Mouse (Mus musculus) forebrain, embryonic 14.5 days (tissue): ENCODE results near the gene Pknox1. TPM values are rescaled to one million over a fixed set of nuclear protein-coding genes. Genes with fewer than 3 reads are reported as not detected.
"Not testable (repeated sequence)": the region's sequence is repeated elsewhere in the genome, so short reads cannot be mapped to it uniquely, and the experiment has no call there.

ENCODE experiments used
- ATAC-seq: fragments of 200-750 bp; cut with Nextera tagmentation; 2 replicates; pipeline ENCODE4 v1.8.0; 2017; ENCODE audit warnings: mild to moderate bottlenecking, moderate library complexity
- DNase-seq: peaks from one replicate; pipeline ENCODE4 v3.0.0-alpha.2; 2015; ENCODE audit warnings: low spot score
- H3K27ac ChIP-seq: fragments of 300-500 bp; sonication (generic); 2 replicates; pipeline ENCODE4 v1.5.1; 2014; ENCODE audit warnings: low read depth, mild to moderate bottlenecking, control low read depth, low read length, moderate library complexity
- H3K27me3 ChIP-seq: fragments of 300-500 bp; sonication (generic); replicated peaks from 2 replicates; pipeline ENCODE4 v1.6.1; 2014; ENCODE audit warnings: low read length, control low read depth, mixed read lengths; ENCODE audit not compliant: control insufficient read depth, insufficient read depth
- H3K36me3 ChIP-seq: fragments of 300-500 bp; sonication (generic); 2 replicates; pipeline ENCODE4 v1.6.1; 2014; ENCODE audit warnings: low read length, control low read depth; ENCODE audit not compliant: control insufficient read depth, insufficient read depth
- H3K4me1 ChIP-seq: fragments of 300-500 bp; sonication (generic); 2 replicates; pipeline ENCODE4 v1.6.1; 2014; ENCODE audit warnings: antibody characterized with exemption, low read length, control low read depth; ENCODE audit not compliant: control insufficient read depth, insufficient read depth
- H3K4me2 ChIP-seq: fragments of 300-500 bp; sonication (generic); 2 replicates; pipeline ENCODE4 v1.6.1; 2014; ENCODE audit warnings: mild to moderate bottlenecking, control low read depth, low read length
- H3K4me3 ChIP-seq: fragments of 300-500 bp; sonication (generic); 2 replicates; pipeline ENCODE4 v1.5.1; 2014; ENCODE audit warnings: low read depth, low read length, control low read depth
- H3K9ac ChIP-seq: fragments of 300-500 bp; sonication (generic); 2 replicates; pipeline ENCODE4 v1.6.1; 2014; ENCODE audit warnings: mild to moderate bottlenecking, low read length, control low read depth, moderate library complexity
- H3K9me3 ChIP-seq: fragments of 300-500 bp; sonication (generic); replicated peaks from 2 replicates; pipeline ENCODE4 v1.6.1; 2016; ENCODE audit warnings: low read length, control low read depth, mixed read lengths; ENCODE audit not compliant: control insufficient read depth
- WGBS: fragments of 180-500 bp; shearing (Covaris S2); extraction: QIAGEN DNeasy Blood & Tissue Kit; methylation state at CpG from one replicate; pipeline ENCODE4 v1.1.7; 2014; 5-methylcytosine and 5-hydroxymethylcytosine counted together
- polyA plus RNA-seq: library from polyadenylated mRNA; unstranded; fragments of >200 nt; fragmentation: Nextera tagmentation; extraction: Ambion mirVana; gene quantifications from 2 replicates; pipeline ENCODE4 v1.2.1, GENCODE M21; 2014

The Pknox1 gene
- polyA plus RNA-seq, 1 experiment from 2014 or later = 36.8 TPM

DNA sequence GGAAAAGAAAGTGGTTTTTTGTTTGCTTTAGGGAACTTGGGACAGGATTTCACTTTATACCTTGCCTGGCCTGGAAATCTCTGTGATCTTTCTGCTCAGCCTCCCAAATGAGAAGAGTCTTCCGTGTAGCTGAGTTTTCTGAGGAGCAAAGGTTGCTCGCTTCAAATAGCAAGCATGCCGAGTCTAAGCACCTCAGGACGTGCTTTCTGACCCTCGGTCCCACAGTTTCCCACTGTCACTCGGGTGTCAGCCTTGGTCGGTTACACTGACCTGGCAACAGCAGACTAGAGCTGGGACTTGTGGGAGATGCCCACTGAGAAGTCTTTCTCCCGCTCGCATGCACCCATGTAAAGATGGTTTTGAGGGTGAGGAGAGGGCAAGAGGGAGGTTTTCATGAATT is 33.4 kb downstream of the Pknox1 start:
- peaks cover 57% of the 10 kb centered on the region for H3K36me3 ChIP-seq
- no peak overlapping the region for H3K9ac ChIP-seq
- WGBS = 93% methylated on average over 9 of the region's 9 CpGs

DNA sequence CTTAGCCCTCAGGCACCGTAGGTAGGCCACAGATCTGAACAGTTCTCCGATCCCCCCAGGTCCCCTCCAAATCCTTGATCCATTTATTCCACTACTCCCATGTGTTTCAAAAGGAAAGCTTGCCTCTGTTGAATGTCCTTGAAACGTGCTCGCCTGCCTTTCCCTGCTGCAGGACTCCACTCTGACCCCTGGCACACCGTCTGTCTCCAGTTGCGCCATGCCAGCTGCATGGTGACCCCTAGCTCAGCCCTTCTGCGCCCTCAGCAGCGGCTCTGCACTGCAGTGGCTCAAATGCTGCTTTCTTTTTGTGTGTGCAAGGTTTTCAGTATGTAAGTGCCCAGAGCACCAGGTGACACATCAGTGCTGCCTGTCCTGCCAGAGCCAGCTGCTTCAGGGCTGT is 34.1 kb downstream of the Pknox1 start:
- Histone ChIP-seq H3K36me3 (peaks cover 63% of the 10 kb centered on the region), H3K4me3 (no peak overlapping the region), H3K4me1 (no peaks in the 10 kb centered on the region), H3K27me3 (no peaks in the 10 kb centered on the region), H3K4me2 (no peak overlapping the region), H3K27ac (no peak overlapping the region), H3K9me3 (no peaks in the 10 kb centered on the region), H3K9ac (no peak overlapping the region)
- ATAC-seq (no peak), DNase-seq (no peak)
- WGBS = 88% methylated on average over 8 of the region's 8 CpGs

More for the DNA sequence above, 33.4 kb downstream of the Pknox1 start:
- H3K4me1 ChIP-seq = no peaks in the 10 kb centered on the region
- no peaks in the 10 kb centered on the region for H3K27me3 ChIP-seq
- no peak overlapping the region for H3K27ac ChIP-seq
- H3K4me3 ChIP-seq = no peak overlapping the region
- ATAC-seq (no peak), DNase-seq (no peak)
- H3K9me3 ChIP-seq = no peaks in the 10 kb centered on the region
- no peak overlapping the region for H3K4me2 ChIP-seq

DNA sequence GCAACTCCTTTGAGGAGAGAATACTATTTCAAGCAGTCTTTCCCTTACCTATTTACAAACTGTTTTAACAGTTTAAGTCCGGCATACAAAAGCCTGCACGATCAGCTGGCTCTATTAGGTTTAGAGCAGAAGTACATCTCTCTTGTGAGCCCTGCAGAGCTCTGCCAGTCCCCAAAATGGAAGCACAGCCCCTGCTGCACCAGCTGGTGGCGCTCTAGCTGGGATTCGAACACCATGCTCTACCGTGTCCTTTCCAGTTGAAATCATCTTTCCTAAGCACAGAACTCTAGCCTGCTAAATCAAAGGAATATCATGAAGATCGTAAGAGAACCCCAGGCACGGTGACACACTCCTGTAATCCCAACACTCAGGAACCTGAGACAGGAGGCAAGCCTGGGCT is 41.9 kb downstream of the Pknox1 start:
- DNase-seq = no peak
- H3K36me3 ChIP-seq = peaks cover 27% of the 10 kb centered on the region
- no peak overlapping the region for H3K4me2 ChIP-seq
- H3K4me3 ChIP-seq = no peak overlapping the region
- WGBS = 79% methylated on average over 7 of the region's 7 CpGs
- no peak overlapping the region for H3K9ac ChIP-seq
- no peaks in the 10 kb centered on the region for H3K9me3 ChIP-seq
- H3K4me1 ChIP-seq = no peaks in the 10 kb centered on the region
- H3K27ac ChIP-seq = no peak overlapping the region
- H3K27me3 ChIP-seq = no peaks in the 10 kb centered on the region
- ATAC-seq = no peak

DNA sequence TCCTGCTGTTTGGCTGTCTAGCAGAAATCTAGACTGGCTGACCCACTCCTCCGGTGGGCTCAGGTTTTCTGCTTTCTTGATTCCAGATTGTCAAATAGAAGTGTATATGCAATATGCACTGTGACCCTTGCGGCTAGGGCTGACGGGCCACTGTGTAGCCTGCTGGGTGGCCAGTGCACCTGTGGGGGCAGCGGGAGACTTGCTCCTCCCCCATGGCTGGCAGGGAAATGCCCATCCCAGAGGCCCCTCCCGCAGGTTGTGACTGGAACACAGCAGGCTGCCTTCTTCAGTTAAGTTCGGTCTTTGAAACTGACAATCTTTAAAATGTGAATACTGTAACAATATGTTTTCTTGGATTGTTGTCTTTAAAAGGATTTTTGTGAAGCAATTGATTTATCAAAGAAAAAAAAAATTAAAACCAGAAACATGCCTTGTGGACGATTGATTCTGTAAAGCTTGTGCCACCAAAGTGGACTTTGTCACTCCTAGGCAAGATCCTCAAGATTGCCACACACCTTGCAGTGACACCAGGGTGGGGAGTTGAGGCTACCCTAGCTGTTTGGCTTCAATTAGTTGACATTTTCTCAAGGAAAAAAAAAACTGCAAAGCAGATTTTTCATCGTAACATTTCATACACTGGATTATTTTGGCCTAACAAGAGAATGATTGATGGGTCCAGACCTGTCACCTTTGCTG is 42.9 kb downstream of the Pknox1 start:
- H3K9me3 ChIP-seq = no peaks in the 10 kb centered on the region
- H3K4me1 ChIP-seq = no peaks in the 10 kb centered on the region
- WGBS = 79% methylated on average over 8 of the region's 8 CpGs
- H3K27me3 ChIP-seq = no peaks in the 10 kb centered on the region
- no peak overlapping the region for H3K9ac ChIP-seq
- H3K36me3 ChIP-seq = peaks cover 27% of the 10 kb centered on the region
- no peak overlapping the region for H3K4me3 ChIP-seq
- no peak overlapping the region for H3K27ac ChIP-seq
- ATAC-seq (no peak), DNase-seq (no peak)
- no peak overlapping the region for H3K4me2 ChIP-seq

DNA sequence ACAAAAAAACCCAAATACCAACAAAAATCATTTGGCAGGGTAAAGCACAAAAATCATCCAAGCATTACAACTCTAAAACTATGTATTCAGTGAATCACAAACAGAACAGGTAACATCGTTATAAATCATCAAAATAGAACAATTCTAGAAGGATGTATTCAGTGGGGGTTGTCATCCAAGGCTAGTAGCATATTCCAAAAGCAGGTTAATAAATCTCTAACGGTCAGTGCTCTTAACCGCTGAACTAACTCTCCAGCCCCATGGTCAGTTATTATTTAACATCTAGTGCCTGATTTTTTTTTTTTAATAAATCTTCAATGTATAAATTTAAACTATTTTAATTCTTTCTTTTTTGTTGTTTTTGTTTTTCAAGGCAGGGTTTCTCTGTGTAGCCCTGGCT is 44.6 kb downstream of the Pknox1 start:
- H3K4me2 ChIP-seq, ATAC-seq: not testable (repeated sequence)
- WGBS = 97% methylated on average over 3 of the region's 3 CpGs

DNA sequence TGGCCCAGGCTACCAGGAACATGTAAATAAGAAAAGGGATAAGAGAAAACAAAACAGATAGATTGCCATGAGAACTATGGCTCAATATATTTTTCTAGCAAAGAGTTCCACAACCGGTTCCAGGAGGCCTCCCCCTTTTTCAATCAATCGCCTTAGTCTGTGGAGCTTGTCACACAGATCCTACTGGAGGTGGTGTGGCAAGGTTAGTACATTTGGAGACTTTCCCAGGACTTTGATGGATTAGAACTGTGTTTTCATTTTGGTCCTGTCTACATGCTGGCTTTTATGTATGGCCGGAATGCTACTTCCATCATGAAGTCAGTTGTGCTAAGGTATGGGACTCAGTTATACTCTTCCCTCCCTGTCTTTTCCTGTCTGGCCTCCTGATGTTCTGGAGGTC is 45.4 kb downstream of the Pknox1 start:
- H3K36me3 ChIP-seq = peaks cover 5% of the 10 kb centered on the region; the same call in 1 of the 2 replicates

More for the DNA sequence above, 44.6 kb downstream of the Pknox1 start:
- H3K27me3 ChIP-seq, H3K9me3 ChIP-seq, H3K4me1 ChIP-seq, H3K4me3 ChIP-seq, DNase-seq, H3K9ac ChIP-seq, H3K27ac ChIP-seq: not testable (repeated sequence)
- H3K36me3 ChIP-seq = peaks cover 12% of the 10 kb centered on the region; the same call in 1 of the 2 replicates

DNA sequence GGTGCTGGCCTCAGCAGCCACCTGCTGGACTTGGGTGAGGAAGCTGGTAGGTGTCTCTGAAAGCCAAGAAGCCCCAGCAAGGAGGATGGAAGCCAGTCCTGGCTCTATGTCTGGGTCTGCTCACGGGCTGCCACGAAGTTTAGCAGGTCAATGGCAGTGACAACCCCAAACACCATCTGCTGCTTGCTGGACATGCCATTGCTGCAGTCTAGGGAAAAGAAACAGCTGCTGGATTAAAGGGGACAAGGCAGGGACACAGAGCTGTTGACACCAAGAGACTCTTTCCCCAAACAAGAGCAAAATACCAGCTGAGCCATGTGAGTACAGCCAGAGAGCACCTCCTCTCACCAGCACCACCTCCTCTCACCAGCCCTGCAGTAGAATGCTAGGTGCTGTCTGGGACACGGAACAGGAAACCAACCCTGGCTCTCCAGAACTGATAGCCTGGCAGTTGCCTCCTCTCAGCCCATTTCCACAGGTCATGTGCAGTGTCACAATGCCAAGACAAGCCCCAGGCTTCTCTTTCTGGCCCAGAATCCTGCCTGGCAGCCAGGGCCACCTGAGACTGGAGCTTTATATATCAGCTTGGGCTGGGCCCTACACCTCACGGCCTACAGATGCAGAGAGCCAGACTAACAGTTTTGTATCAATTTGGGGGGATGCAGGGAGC is 48.7 kb downstream of the Pknox1 start:
- no peak for DNase-seq
- ATAC-seq = no peak
- Histone ChIP-seq H3K27me3 (no peaks in the 10 kb centered on the region), H3K36me3 (no peaks in the 10 kb centered on the region), H3K27ac (no peak overlapping the region), H3K4me2 (no peak overlapping the region), H3K9ac (no peak overlapping the region), H3K4me1 (no peaks in the 10 kb centered on the region), H3K4me3 (no peak overlapping the region), H3K9me3 (no peaks in the 10 kb centered on the region)
- 91% methylated on average over 4 of the region's 4 CpGs for WGBS

More for the DNA sequence above, 45.4 kb downstream of the Pknox1 start:
- Histone ChIP-seq H3K4me2 (no peak overlapping the region), H3K4me1 (no peaks in the 10 kb centered on the region), H3K9ac (no peak overlapping the region), H3K27ac (no peak overlapping the region), H3K4me3 (no peak overlapping the region), H3K27me3 (no peaks in the 10 kb centered on the region), H3K9me3 (no peaks in the 10 kb centered on the region)
- DNase-seq (no peak), ATAC-seq (no peak)
- 94% methylated on average over 3 of the region's 3 CpGs for WGBS

DNA sequence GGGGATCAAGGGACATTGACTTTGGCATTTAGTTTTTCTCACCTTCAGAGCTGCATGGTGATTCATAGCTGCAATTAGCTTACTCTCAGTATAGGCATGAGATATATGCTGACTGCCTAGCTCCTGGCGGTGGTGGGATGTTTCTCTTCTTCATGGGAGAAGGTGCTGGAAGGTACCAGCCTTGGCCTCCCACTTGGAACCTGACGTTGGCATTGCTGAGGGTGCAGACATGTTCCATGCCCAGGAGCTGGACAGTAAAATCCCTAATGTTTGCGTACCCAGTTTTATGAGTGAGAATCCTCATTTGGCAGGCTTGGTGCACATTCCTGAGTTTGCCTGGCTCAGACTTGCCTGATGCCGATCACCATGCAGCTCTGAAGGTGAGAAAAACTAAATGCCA is 58.6 kb downstream of the Pknox1 start:
- ATAC-seq = no peak
- Histone ChIP-seq H3K4me2 (no peak overlapping the region), H3K4me1 (no peaks in the 10 kb centered on the region), H3K9ac (no peak overlapping the region), H3K36me3 (no peaks in the 10 kb centered on the region), H3K4me3 (no peak overlapping the region), H3K27me3 (no peaks in the 10 kb centered on the region), H3K27ac (no peak overlapping the region), H3K9me3 (no peaks in the 10 kb centered on the region)
- WGBS = 95% methylated on average over 4 of the region's 4 CpGs
- no peak for DNase-seq

DNA sequence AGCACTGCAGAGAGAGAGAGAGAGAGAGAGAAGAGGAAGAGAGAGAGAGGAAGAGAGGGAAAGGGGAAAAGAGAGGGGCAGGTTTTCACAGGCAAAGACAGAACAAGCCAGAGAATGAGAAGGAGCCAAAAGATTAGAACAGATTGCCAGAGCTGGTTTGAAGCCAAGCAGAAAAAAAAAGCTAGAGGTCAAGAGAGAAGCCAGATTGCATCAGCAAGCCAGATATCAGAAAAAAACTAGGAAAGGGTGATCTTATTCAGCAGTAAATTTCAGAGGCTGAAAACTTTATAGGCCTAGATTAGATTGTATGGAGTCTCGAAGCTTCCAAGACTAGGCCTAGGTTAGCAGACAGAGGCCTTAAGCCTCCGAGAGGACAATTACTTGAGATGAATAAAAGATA is 63.4 kb downstream of the Pknox1 start:
- H3K4me1 ChIP-seq = no peaks in the 10 kb centered on the region
- DNase-seq (no peak), ATAC-seq (no peak)
- no peaks in the 10 kb centered on the region for H3K36me3 ChIP-seq
- no peaks in the 10 kb centered on the region for H3K9me3 ChIP-seq
- H3K27me3 ChIP-seq = no peaks in the 10 kb centered on the region
- H3K4me2 ChIP-seq = no peak overlapping the region
- no peak overlapping the region for H3K9ac ChIP-seq
- no peak overlapping the region for H3K27ac ChIP-seq
- 87% methylated on average over 2 of the region's 2 CpGs for WGBS
- no peak overlapping the region for H3K4me3 ChIP-seq
